Mouse (Mus musculus) yolk sac, embryonic 10.5 days (tissue): ENCODE results near the gene Plekhg5.
A peak's percentile ranks its signal among the peaks of the same experiment; 100 is the strongest.

Source experiments
- DNase-seq: peaks from one replicate; pipeline ENCODE4 v3.0.0-alpha.2; 2017; ENCODE audit warnings: low spot score

Gene Plekhg5

GRCm38 (mm10) chr4:152097911-152098799, 25.9 kb downstream of the Plekhg5 start:
- DNase-seq, result no peak

DNA sequence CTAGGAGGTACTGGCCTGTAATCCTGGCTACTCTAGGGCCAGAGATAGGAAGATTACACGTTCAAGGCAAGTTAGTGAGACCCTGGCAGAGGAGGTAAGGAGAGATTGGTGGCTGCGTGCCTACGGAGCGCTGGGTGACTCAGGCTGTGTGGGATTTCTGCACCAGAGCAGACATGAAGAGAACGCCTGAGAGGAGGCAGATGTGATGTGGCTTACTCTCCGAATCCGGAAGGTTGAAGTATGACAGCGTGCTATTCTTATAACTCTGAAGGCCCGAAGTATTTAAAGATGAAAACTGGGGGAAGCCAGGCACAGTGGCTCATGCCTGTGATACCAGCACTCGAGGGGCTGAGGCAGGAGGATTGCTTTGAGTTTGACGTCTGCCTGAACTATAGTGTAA, 28.2 kb downstream of the Plekhg5 start:
- no peak for DNase-seq

GRCm38 (mm10) chr4:152101081-152101653, 28.9 kb downstream of the Plekhg5 start:
- DNase-seq, result no peak

DNA sequence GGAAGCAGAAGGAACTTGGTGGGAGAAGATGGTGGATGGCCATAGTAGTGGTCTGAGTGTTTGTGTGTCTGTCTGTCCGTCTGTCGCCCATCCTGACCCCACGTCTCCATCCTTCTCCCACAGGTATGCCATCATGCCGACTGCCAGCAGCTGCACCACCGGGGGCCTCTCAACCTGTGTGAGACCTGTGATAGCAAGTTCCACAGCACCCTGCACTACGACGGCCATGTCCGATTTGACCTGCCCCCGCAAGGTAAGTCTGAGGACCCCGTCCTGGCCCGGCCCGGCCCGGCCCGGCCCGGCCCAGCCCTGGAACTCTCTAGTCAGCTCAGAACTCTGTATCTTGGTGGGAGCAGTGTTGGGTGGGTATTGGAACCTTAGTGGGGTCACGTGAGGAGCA, 29.6 kb downstream of the Plekhg5 start:
- no peak for DNase-seq

DNA sequence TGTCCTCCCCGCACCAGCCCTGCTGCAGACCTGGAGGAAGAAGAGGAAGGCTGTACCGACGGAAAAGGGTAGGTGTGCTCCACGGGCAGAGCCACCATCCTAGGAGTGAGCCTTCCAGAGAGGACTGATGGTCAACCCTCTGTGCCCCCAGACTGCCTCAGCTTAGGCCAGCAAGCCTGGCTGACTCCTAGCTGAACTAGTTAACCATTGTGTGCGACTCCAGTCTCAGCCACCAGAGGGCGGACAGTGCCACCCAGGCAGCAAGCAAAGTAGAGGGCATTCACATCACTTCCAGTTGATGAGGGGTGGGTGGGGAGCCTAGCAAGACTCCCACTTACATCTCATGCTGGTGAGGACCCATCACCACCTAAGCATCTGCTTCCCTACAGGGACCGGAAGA, 30.7 kb downstream of the Plekhg5 start:
- no peak for DNase-seq

- DNase-seq, result no peak
Measured at GRCm38 (mm10) chr4:152106746-152107145, 34.4 kb downstream of the Plekhg5 start.

GRCm38 (mm10) chr4:152107493-152107892, 35.2 kb downstream of the Plekhg5 start:
- DNase-seq, result peak; percentile 91

- DNase-seq, result peak; percentile 87
Measured at GRCm38 (mm10) chr4:152107971-152108509, 35.7 kb downstream of the Plekhg5 start.

DNA sequence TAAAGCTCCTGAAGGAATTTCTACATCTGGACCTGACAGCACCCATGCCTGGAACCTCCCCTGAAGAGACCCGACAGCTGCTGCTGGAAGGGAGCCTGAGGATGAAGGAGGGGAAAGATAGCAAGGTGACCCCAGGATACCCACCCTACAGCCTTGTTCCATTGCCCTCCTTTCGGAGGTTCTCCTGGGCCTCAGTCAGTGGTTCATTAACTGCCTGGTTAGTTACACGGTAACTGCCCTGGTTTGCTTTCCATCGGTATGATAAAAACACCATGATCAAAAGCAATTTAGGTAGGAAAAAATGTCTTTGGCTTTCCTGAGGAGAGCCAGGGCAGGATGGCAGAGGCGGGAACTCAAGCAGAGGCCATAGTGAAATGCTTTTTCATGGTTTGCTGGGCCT, 36.4 kb downstream of the Plekhg5 start:
- no peak for DNase-seq

DNA sequence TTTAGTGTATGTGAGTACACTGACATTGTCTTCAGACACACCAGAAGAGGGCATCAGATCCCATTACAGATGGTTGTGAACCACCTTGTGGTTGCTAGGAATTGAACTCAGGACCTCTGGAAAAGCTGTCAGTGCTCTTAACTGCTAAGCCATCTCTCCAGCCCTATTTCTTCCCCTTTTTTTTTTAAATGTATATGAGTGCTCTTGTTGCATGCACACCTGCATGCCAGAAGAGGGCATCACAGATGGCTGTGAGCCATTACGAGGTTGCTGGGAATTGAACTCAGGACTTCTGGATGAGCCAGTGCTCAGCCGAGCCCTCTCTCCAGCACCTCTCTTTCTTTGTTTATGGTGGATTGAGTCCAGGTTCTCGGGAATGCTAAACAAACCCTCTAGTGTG, 37.2 kb downstream of the Plekhg5 start:
- no peak for DNase-seq

GRCm38 (mm10) chr4:152110689-152111088, 38.4 kb downstream of the Plekhg5 start:
- no peak for DNase-seq

DNA sequence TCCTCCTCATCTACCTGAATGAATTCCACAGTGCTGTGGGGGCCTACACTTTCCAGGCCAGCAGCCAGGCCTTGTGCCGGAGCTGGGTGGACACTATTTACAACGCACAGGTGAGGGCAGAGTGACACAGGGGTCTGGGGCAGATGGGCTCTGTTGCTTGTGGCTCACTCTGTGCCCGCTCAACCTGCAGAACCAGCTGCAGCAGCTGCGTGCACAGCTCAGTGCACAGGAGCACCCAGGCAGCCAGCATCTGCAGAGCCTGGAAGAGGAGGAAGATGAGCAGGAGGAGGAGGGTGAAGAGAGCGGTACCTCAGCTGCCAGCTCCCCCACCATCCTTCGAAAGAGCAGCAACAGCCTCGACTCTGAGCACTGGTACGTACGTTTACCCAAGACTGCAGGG, 40.0 kb downstream of the Plekhg5 start:
- DNase-seq, result no peak

GRCm38 (mm10) chr4:152114080-152114479, 41.8 kb downstream of the Plekhg5 start:
- no peak for DNase-seq

- no peak for DNase-seq
Measured at GRCm38 (mm10) chr4:152115921-152116612, 43.8 kb downstream of the Plekhg5 start, which contains the start of gene Tnfrsf25. Gene Tnfrsf25 (plus strand): TSS chr4:152115934.

DNA sequence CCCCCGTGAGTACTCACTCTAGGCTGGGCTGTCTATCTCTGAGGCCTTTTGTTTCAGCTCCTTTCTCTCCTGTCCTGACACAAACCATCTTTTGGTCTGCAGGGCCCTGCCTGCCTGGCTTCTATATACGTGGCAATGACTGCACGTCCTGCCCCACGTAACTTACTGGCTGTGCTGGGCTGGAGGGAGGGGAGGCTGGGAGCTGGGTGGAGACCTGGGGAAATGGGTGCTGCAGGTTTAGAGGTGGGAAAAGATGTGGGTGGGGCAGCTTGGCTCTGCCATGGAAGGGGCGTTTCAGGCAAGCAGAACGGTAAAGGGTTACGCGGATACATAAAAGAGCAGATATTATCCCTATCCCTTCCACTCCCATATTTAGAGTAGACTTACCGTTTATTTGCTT, 45.2 kb downstream of the Plekhg5 start:
- no peak for DNase-seq

DNA sequence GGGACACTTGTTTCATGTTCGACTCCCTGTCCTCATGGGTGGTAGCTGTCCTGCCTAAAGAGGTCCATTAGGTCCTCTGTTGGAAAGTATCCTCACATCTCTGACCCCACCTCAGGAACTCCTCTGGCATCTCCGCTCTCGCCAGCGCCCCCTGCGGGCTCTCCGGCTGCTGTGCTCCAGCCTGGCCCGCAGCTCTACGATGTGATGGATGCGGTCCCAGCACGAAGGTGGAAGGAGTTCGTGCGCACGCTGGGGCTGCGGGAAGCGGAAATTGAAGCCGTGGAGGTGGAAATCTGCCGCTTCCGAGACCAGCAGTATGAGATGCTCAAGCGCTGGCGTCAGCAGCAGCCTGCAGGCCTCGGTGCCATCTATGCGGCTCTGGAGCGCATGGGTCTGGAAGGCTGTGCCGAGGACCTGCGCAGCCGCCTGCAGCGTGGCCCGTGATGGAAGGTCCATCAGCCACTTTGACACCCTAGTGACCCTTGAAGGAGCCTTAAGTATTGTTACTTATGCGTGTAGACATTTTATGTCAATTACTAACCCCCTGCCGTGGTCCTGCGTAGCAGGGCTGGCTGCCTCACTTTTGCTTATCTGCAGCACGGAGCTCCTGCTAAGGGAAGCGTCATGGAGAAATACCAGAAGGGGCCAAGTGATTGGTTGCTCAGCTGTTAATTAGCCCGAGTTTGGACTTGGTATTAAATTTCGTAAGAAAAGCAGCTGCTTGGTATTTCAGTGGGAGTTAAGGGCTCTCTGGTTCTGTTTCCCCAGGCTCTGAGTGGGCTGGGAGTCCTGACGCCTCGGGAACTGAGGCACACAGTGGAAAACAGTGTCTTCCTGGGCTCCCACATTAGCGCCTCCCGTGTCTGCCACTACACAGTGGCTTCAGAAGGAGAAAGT, 47.3 kb downstream of the Plekhg5 start:
- DNase-seq, result no peak

DNA sequence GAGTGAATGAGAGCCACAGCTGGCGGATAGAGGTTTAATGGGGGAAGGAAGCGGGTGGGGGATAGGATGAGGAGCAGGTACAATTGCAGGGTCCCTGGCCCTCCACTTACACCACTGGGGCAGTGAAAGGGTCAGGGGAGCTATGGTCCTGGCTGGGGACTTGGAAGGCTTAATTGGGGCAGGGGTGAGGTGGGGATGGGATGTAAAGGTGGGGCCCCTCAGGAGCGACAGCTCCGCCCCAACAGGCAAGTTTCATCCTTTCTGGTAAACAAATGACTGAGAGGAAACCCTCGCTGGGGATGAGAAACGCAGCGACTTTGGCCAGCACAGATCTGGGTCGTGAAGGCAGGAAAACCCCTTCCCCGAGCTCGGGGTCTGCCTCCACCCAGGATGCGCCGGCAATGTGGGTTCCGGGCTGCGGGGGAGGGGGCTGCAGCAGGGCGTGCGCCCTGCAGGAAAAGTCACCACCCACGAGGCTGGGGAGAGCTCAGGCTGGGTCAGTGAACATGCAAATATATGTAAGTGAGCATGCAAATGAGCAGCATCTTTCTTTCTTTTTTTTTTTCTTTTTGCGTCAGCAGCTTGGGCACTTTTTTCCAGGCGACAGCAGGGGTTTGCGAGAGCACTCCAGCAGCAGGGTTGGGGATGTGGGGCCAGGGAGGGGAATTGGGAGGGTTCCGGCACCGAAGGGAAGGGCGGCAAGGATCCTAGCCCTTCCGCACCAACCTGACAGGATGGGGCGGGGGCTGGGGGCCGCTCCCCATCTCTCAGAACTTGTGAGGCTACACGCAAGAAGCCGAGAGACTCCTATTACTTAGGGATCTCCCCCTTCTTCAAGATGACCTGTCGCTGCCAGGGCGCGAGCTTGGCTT, 48.2 kb downstream of the Plekhg5 start:
- no peak for DNase-seq

DNA sequence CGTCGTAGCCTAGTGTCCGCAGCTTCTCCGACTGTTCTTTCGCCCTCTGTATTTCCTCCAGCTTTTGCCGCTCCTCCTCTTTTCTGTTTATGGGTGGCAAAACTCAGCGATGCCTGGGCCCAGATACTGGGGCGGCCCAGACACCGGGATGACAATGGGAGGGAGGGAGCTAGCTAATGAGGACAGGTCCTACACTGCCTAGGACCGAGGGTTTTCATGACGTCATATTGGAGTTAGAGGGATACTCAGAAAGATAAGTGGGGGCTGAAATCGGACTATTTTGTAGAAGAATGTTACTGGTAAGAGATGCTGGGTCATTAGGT, 48.8 kb downstream of the Plekhg5 start:
- no peak for DNase-seq

DNA sequence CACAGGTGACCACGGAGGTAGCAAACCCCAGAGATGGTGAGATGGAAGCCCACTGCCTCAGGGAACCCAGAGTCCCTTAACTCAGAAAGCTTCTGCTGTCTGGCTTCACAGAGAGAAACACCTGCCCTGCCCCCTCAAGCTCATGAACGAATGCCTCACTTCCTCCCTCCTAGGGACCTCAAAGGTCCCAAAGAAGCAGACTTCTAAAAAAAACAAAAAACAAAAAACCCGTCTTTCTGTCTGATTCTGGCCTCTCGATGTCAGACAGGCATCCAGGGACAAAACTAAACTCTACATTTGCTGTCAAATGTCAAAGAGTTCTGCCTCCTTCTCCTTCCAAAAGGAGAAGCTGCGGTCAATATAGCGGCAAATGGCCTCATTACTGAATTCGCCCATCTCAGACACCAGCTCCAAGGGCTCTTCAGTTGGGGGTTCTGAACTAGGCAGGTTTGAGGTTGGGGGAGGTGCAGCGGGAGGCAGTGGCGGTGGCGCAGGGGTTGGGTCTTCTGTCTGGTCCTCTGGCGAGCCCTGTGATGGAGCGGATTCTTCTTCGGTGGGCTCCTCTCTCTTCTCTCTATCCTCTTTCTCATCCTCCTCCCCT, 52.2 kb downstream of the Plekhg5 start:
- DNase-seq, result no peak
